Mouse (Mus musculus) right cerebral cortex, postnatal 14 days (tissue): Measurements from ENCODE around the gene Slfn5.
"Not testable (repeated sequence)": the region's sequence is repeated elsewhere in the genome, so short reads cannot be mapped to it uniquely, and the experiment has no call there.

Source experiments
- DNase-seq: peaks from one replicate; pipeline ENCODE4 v3.0.0; 2022

Gene Slfn5

DNA sequence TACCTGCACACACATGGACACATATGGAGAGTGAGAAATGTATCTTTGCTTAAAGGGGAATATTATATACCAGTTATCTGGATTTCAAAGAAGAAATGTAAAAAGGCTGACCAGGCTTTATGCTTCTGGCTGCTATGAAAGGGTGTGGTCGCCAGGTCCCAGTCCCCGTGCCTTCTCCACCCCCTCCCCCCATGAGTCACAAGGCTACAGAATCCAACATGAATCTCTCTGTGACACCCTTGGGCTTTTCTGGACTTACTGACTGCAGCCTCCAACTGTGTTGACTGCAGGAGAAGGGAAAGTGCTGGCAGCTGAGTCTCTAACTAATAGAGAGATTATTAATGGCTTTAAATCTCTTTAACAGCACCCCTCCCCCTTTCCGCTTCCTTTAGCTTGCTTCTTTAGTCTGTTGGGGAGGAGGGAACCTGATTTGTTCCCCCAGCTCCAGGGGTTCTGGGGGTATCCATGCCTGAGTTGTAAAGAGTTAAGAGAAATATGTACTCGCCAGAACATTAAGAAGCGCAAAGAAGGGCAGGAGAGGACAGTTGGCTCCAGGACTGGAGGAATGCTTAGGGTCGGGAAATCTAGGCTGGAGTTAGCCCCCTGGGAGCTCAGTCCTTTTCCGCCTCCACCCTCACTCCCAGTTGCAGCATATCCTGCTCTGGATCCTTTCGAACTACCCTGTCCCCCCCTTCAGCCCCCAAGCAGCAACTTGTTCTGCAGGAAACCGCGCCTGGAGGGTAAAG is at the start of gene Slfn5:
Slfn5 (plus strand) TSS at position 614 of the 746 bp plus-strand sequence.
- no peak for DNase-seq

DNA sequence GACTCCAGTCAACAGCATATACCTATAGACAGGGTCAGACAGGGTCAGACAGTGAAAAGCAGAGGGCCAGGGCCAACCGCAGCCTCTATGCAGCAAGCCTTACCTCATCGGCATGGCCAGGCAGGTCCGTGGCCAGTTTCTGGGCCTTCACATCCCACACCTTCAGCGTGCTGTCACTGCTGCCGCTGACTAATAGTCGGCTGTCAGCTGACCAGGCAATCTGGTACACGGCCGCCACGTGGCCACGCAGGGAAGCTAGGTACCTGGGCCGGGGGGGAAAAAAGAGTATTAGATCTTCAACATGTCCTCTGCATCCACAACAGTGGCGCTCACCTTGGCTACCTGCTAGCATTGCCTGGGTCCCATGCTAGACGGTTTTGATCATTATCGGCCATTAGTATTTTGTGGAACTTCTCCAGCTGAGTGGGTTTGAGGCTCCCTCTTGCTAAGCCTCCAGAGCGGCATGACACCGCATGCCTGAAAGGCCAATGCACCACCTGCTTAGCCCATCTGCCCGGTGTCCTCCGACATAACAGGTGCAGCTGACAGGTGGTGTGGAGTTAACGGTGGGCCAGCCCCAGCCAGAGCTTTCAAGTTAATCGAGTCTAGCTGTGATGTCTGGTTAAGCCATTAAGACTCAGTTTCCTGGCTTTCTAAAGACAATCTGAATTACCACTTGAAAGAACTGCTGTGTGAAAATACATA is 49.4 kb upstream of the Slfn5 start:
- no peak for DNase-seq

DNA sequence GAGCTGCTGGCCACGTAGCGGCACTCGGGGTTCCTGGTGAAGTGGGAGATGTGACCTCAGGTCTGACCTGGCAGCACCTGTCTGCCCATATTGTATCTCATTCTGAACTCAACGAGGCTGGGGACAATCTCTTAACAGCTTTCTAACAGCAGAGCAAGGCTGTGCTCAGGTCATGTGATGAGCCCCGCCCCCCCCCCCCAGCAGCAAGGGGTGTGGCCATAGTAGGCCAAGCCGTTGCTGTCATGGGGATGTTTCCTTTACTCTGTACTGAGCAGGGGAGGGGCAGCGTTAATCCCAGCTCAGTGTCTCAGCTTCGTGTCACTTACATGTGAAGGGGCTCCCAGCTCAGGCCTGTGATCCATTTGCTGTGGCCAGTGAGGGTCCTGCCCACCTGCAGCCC is 46.2 kb upstream of the Slfn5 start:
- no peak for DNase-seq

DNA sequence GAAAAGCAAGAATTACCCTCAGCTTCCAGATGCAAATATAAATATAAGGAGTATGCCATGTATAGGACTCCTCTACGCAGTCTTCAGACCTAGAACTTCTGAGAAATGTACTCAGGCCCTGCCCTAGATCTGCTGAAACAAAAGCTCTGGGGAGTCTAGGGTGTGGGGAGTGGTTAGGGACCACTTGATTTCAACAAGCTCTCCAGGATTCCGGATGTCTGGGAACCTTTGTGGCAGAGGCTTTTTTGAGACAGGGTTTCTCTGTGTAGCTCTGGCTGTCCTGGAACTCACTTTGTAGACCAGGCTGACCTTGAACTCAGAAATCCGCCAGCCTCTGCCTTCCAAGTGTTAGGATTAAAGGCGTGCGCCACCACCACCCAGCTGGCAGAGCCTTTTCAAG is 45.3 kb upstream of the Slfn5 start:
- DNase-seq, result no peak

DNA sequence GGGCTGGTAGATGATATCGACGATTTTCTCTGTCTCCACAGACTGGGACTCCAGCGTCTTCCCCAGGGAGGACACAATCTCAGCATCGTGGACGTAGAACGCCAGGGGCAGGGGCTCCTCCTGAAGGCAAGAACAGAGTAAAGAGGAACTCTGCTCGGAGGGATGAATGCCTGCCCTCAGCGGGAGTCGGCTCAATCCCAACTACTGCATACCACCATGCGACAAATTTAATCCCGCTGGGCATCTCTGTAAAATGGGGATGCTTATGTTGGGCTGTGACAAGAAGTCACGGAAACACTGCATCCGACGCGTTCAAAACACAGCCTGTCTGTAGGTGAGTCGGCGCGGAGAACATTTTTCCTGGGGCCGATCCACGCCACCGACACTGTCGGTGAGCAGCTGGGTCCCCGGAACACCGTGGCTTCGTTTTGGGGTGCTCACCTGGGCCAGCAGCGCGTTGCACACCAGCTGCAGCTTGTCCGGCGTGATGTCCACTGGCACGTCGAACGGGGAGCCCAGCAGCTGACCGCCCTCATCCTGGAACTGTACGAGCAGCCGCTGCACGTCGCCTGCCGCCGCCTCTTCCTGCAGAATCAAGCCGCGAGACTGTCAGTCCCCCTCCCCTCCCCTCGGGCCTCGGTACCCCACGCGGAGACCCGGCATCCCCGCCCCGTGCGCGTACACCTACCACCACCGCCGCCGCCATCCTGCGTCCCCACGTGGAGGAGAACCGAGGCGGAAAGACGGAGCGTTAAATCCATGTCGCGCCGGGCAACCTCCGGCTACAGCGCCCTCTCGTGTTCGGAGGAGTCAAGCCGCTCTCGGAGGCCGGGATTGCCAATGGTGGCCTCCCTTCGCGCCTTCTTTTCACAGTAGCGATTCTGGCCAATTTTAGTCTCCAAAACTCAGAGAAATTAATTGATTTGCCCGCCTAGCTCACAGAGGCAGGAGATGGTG is 43.2 kb upstream of the Slfn5 start, which contains the start of gene Nle1:
Nle1 (minus strand) TSS at position 761 of the 957 bp plus-strand sequence.
- DNase-seq, result peak; percentile 96

DNA sequence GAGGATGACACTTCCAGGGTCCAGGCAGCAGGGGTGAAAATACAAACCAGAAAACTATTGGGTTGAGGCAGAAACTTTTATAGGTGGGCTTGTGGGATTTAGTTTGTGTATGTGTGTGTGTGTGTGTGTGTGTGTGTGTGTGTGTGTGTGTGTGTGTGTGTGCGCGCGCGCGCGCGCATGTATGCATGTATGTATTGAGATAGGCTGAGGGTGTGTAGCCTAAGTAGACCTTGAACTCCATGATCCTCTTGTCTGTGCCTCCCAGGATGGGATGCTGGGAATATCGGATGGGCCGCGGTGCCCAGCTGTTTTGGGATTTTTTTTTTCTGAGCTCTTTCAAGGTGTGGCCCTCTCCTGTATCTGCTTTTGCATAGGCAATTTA is 42.5 kb upstream of the Slfn5 start:
- DNase-seq, result no peak

DNA sequence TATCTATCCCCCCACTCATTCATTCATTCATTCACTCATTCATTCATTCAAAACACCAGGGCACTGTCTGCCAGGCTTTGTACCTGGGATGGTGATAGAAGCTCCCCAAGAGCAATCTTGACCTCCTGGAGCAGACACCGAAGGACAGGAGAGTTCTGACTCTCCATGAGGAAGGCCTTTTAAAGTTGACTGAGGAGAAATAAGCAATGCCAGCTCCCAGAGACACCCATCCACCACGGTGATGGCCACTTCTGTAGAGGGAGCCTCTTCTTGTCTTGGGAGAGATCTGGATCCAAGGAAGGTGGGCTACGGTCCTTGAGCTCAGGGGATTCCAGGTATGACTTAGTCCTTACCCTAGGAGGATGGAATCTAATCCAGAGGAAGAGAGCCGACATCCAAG is 40.9 kb upstream of the Slfn5 start, which contains the start of gene Unc45b:
Unc45b (plus strand) TSS at position 301 of the 400 bp plus-strand sequence.
- DNase-seq, result no peak

DNA sequence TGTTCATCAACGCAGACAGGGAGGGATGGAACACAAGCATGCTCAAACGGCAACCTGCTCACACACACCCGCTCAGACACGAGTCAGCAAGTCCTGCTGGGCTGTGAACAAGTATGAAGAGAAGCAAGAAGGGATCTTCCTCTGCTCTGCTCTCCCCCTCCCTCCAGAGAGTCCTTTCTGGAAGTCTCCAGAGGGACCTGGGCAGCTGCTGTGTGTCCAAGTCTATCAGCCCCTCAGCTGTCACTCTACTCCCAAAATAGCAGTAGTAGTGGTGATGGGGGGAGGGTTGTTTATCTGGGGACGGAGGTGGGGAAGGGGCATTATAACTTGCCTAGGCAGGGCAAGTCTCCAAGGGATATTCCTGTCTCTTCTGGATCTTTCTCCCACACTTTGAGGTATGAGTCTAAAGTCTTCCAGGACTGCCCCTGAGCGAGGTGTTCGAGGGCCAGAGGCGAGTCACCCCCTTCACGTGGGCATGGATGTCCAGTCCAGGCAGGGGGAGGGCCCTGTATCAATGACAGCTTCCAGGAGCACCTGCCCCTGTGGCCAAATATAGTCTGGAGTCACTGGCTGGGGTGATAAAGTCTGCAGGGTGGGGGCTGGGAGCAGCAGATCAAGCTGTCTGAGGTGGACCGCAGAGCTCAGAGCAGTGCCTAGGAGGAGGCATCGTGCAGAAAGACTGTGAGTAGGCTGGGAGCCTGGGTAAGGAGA is 40.3 kb upstream of the Slfn5 start:
- no peak for DNase-seq

DNA sequence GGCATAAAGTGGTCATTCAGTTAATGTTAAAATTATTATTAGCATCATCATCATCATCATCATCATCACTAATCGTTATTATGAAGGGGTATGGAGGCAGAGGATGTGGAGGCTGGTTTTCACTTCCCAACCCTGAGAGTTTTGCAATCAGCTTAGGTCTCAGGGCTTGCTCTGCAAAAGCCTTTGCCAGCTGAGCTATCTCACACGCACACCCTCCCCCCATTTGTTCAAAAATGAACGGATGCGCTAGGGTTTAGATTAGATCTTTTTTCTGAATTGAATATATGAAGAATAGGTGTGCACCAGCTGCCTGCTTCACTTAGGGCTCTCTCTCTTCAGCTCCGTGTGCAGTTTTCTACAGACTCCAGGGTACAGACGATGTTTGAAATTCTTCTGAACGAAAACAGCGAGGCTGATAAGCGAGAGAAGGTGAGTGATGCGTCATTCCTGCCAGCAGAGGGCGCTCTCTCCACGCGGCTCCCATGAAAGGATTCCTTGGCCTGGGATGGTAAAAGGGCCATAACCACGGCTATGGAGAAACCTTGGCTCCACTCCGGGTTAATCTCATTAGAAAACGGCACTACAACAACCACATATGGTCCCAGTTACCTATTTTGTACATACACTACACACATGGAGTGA is 36.3 kb upstream of the Slfn5 start:
- peak; percentile 80 for DNase-seq

DNA sequence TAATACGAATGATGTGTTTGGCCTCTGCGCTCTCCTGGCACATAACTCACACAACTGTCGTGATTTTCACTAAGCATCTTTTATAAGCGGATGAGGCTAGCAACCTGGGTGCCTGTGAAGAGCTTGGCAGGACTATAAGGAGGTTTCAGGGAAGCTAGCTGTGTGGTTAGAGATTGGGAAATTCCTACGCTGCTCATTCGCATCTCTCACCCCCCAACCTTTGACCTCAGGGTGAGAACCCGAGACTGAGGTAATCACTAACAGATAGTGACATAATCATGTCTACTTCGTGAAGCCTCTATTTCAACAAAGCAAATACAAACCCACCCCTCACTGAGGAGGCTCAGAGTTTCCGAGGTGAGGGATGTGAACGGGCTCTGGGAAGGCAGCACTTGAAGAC is 30.4 kb upstream of the Slfn5 start:
- DNase-seq, result no peak

DNA sequence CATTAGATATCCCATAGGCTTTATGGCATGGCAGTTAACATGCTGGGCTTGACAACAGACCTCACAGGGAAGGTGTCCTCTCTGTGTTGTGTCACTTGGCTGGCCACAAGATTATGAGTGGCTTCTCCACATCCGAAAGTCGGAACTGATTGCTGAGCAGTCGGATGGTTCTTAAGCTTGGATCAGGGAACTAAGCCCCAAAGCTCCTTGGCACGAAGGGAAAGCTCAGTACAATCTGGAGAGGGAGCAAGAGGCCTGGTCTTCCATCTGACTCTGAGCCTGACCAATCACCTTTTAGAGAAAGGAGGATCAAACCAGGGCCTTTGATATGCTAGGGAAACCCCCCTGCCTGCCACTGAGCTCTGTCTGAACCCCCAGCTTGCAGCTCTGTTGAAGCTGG is 29.5 kb upstream of the Slfn5 start:
- no peak for DNase-seq

DNA sequence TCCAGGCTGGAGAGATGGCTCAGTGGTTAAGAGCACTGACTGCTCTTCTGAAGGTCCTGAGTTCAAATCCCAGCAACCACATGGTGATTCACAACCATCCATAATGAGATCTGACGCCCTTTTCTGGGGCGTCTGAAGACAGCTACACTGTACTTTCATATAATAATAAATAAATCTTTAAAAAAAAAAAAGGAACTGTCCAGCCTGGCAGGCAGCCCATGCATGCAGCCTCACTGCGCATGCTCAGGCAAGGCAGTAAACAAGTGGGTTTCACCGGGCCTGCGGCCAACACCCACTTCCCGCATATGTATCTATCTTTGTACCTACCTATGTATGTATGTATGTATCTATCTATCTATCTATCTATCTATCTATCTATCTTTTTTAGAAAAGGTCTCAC is 27.2 kb upstream of the Slfn5 start:
- DNase-seq, result not testable (repeated sequence)

DNA sequence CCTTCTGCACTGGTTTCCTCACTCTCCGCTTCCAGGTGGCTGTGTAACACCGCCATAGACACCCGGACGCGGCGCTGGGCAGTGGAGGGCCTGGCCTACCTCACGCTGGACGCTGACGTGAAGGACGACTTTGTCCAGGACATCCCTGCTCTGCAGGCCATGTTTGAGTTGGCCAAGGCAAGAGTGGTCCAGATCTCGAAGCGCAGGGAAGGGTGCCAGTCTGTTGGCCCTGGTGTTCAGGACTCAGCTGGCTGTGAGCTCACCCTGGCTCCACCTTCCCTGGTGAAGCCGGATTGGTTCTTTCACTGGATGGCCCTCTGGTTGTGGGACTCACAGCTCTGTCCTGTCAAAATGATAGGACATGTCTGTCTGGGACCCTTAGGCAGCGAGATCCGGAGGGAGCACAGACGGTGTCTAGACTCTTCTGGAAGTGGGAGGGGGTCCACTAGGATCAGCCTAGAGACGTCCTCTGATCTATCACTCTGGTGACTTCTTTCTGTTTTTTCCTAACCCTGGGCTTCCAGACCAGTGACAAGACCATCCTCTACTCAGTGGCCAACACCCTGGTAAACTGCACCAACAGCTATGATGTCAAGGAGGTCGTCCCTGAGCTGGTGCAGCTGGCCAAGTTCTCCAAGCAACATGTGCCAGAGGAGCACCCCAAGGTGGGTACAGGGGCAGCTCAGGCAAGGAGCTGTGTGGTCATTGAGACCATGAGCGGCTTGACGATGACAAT is 22.1 kb upstream of the Slfn5 start:
- DNase-seq, result no peak

DNA sequence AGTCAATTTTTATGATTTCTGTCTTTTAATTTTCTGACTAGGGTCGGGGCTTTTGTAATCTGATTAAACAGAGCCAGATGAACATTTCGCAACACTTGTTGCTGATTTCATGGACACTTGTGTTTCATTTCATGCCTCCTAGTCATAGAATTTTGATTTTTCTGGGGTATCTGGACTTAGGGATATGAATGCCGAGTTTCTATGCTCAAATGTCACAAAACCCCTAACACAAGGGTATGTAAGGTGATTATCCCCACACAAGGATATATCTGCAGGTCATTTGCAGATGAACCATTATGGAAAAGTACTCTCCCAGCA is 21.6 kb upstream of the Slfn5 start:
- DNase-seq, result no peak

DNA sequence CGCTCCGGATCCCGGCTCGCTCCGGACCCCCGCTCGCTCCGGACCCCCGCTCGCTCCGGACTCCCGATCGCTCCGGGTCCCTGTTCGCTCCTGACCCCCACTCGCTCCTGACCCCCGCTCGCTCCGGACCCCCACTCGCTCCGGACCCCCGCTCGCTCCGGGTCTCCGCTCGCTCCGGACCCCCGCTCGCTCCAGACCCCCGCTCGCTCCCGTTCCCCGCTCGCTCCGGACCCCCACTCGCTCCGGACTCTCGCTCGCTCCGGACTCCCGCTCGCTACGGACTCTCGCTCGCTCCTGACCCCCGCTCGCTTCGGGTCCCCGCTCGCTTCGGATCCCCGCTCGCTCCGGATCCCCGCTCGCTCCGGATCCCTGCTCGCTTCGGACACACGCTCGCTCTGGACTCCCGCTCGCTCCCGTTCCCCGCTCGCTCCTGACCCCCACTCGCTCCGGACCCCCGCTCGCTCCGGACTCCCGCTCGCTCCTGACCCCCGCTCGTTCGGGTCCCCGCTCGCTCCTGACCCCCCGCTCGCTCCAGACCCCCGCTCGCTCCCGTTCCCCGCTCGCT is 20.7 kb upstream of the Slfn5 start:
- DNase-seq, result not testable (repeated sequence)

DNA sequence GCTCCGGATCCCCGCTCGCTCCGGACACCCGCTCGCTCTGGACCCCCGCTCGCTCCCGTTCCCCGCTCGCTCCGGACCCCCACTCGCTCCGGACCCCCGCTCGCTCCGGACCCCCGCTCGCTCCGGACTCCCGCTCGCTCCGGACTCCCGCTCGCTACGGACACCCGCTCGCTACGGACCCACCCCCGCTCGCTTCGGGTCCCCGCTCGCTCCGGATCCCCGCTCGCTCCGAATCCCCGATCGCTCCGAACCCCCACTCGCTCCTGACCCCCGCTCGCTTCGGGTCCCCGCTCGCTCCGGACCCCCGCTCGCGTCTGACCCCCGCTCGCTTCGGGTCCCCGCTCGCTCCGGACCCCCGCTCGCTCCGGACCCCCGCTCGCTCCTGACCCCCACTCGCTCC is 20.0 kb upstream of the Slfn5 start:
- not testable (repeated sequence) for DNase-seq

DNA sequence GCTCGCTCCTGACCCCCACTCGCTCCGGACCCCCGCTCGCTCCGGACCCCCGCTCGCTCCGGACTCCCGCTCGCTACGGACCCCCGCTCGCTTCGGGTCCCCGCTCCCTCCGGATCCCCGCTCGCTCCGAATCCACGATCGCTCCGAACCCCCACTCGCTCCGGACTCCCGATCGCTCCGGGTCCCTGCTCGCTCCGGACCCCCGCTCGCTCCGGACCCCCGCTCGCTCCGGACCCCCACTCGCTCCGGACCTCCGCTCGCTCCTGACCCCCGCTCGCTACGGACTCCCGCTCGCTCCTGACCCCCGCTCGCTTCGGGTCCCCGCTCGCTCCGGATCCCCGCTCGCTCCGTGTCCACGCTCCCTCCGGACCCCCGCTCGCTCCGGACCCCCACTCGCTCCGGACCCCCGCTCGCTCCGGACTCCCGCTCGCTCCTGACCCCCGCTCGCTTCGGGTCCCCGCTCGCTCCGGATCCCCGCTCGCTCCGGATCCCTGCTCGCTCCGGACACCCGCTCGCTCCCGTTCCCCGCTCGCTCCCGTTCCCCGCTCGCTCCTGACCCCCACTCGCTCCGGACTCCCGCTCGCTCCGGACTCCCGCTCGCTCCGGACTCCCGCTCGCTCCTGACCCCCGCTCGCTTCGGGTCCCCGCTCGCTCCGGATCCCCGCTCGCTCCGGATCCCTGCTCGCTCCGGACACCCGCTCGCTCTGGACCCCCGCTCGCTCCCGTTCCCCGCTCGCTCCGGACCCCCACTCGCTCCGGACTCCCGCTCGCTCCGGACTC is 19.3 kb upstream of the Slfn5 start:
- DNase-seq, result not testable (repeated sequence)

DNA sequence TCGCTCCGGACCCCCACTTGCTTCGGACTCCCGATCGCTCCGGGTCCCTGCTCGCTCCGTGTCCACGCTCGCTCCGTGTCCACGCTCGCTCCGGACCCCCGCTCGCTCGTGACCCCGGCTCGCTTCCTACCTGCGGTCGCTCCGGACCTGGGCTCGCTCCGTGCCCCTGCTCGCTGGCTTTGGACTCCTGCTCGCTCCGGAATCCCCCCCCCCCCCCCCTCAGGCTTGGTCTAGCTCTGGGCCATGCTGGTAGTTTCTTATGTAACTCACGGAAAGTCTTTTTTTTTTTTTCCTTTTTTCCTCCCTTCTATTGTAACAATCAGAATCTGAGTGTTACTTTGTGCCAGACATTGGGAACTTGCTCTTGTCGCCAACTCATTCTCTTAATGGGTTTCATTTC is 18.0 kb upstream of the Slfn5 start:
- no peak for DNase-seq

DNA sequence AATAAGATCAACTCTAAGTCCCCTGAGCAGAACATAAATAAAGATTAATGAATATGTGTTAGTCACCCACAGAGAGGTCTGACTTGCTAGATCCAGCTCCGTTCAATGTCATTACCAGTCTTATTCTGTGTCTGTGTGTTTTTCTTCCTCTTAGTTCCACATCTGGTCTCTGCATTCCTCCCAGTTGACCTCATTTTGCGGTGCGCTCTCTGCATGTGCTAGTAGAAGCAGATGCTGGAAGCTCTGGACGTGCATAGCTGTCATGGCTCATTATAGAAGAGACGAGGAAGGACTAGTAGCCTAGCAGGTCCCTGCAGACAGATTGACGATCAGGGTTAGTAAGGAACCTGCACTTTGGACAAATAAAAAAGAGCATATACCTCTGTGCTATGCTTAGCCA is 7.8 kb upstream of the Slfn5 start:
- DNase-seq, result no peak

DNA sequence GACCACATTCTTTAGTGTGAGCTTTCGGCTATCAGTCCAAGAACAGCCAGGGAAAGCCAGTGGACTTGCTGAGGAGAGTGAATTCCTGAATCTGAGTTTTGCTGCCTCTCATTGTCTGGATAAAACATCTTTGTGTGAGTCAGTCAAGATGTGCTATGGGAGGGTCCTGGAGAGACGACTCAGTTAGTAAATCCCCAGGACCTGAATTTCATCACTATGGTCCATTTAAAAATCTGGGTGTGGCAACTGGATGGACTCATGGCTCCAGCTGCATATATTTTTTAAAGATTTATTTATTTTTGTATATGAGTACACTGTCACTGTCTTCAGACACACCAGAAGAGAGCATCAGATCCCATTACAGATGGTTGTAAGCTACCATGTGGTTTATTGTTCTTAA is 5.5 kb upstream of the Slfn5 start:
- DNase-seq, result no peak
